Mouse (Mus musculus) forebrain, embryonic 11.5 days (tissue): Measurements from ENCODE around the gene Caap1. TPM values are rescaled to one million over a fixed set of nuclear protein-coding genes. Genes with fewer than 3 reads are reported as not detected.

Source experiments
- polyA plus RNA-seq: library from polyadenylated mRNA; unstranded; fragments of >200 nt; fragmentation: Nextera tagmentation; extraction: Ambion mirVana; gene quantifications from 2 replicates; pipeline ENCODE4 v1.2.1, GENCODE M21; 2014

The Caap1 gene
- polyA plus RNA-seq, 1 experiment from 2014 or later, result 31.4 TPM

Other genes with a start within 250 kb of the Caap1 start
- gene Gm10306, start 250 bp downstream of the Caap1 start, polyA plus RNA-seq, result not detected in 2 replicates
- 94.4 and 110 TPM in 2 replicates for gene Plaa, start 46.4 kb upstream of the Caap1 start, polyA plus RNA-seq
- gene Ift74, start 57.7 kb upstream of the Caap1 start, polyA plus RNA-seq, result 70.7 and 80.7 TPM in 2 replicates
- 1.1 and 1.4 TPM in 2 replicates for gene Lrrc19, start 93.3 kb upstream of the Caap1 start, polyA plus RNA-seq
- 9.4 and 10.4 TPM in 2 replicates for gene Tek, start 182.5 kb upstream of the Caap1 start, polyA plus RNA-seq